Mouse (Mus musculus): ENCODE measurements at regions not wholly inside any gene's neighbourhood (a gene's known extent, or its start where the extent isn't known, plus 50 kb on each side); places are given as distances from the start of the nearest gene placed in this dataset.
A peak's percentile ranks its signal among the peaks of the same experiment; 100 is the strongest.

- no peak for DNase-seq (ENCODE audit: low spot score in 2 of 2)
Measured at GRCm38 (mm10) chr11:113178375-113178774, 396.4 kb downstream of the Sox9 start.

- no peak for DNase-seq (ENCODE audit: low spot score in 2 of 2)
Measured at GRCm38 (mm10) chr11:113180008-113180407, 398.0 kb downstream of the Sox9 start.

- no peak for DNase-seq (ENCODE audit: low spot score in 2 of 2)
Measured at GRCm38 (mm10) chr11:113182083-113182861, 400.2 kb downstream of the Sox9 start.

- DNase-seq (ENCODE audit: low spot score in 2 of 2), result no peak
Measured at GRCm38 (mm10) chr11:113183556-113183955, 401.5 kb downstream of the Sox9 start.

- DNase-seq (ENCODE audit: low spot score in 2 of 2), result no peak
Measured at GRCm38 (mm10) chr11:113184095-113184494, 402.1 kb downstream of the Sox9 start.

GRCm38 (mm10) chr11:113187407-113187806, 405.4 kb downstream of the Sox9 start:
- DNase-seq (ENCODE audit: low spot score in 2 of 2), result no peak

- no peak for DNase-seq (ENCODE audit: low spot score in 2 of 2)
Measured at GRCm38 (mm10) chr11:113188263-113188920, 406.4 kb downstream of the Sox9 start.

- no peak for DNase-seq (ENCODE audit: low spot score in 2 of 2)
Measured at GRCm38 (mm10) chr11:113190006-113190405, 408.0 kb downstream of the Sox9 start.

- DNase-seq (ENCODE audit: low spot score in 2 of 2), result peak in 1 of 2 experiments; percentile 25
Measured at GRCm38 (mm10) chr11:113190520-113190919, 408.5 kb downstream of the Sox9 start.

GRCm38 (mm10) chr11:113191006-113191405, 409.0 kb downstream of the Sox9 start:
- DNase-seq (ENCODE audit: low spot score in 2 of 2), result no peak

GRCm38 (mm10) chr11:113192086-113192856, 410.2 kb downstream of the Sox9 start:
- DNase-seq (ENCODE audit: low spot score in 2 of 2), result no peak

GRCm38 (mm10) chr11:113194144-113194827, 412.3 kb downstream of the Sox9 start:
- no peak for DNase-seq (ENCODE audit: low spot score in 2 of 2)
